Mouse (Mus musculus) cortical plate, adult 2 months (tissue): ENCODE data around the gene 1700001P01Rik.

Source experiments
- CTCF ChIP-seq: fragments of 200-500 bp; IDR thresholded peaks from 2 replicates; pipeline ENCODE4 v1.5.1; 2011; ENCODE audit warnings: mild to moderate bottlenecking, control low read depth, low read length; ENCODE audit not compliant: insufficient read depth; ENCODE audit errors: extremely low read depth
- POLR2A ChIP-seq: fragments of 200-500 bp; IDR thresholded peaks from 2 replicates; pipeline ENCODE4 v1.6.1; 2011; ENCODE audit warnings: mild to moderate bottlenecking, low read length, control low read depth; ENCODE audit not compliant: insufficient read depth; ENCODE audit errors: extremely low read depth

DNA sequence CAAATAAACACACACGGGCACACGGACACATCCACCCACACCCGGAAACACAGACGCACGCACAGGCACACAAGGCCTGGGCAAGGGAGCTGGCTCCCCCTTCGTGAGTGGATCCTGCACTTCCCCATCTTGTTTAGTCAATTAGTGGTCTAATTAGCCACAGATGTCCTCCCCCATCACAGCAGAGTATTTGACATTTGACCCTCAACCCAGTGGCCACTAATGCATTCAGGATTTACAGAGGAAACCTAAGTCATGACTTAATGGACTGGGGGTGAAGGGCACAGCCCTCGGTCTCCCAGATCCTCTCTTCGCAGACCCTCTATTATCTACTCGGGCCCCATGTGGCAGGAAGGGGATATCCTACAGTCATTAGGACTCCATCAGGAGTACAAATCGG is 42.0 kb downstream of the 1700001P01Rik start:
- no peak for TF ChIP-seq CTCF
- TF ChIP-seq POLR2A, result no peak
